Mouse (Mus musculus) embryo, embryonic 10 days (tissue): ENCODE data around the gene Lpo.

Source experiments
- DNase-seq: peaks from one replicate; pipeline ENCODE4 v3.0.0-alpha.2; 2015; ENCODE audit warnings: low spot score

Lpo gene

DNA sequence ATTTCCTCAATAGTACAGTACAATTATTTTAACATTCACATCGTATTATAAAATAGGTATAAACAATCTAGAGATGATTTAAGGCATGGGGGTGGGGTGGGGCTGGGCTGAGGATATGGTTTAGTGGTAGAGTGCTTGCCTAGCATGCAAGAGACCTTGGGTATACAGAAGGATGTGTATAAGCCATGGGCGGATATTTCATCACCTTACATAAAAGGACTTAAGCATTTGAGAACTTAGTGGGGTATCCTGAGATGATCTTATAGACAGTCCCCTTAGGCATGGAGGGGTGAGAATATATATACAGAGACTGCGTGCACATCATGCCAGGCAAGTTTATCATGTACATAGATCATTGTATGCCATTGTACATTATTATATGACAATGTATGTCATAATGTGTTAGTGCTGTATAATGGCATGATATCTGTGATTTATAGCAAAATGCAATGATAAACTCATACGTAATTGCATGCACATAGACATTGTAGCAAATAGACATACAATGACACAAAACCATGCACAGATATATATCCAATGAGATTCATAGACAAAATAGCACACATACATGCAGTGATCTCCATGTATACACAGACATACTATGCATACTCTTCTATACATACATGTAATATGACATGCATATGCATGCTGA is 69.0 kb downstream of the Lpo start:
- no peak for DNase-seq

DNA sequence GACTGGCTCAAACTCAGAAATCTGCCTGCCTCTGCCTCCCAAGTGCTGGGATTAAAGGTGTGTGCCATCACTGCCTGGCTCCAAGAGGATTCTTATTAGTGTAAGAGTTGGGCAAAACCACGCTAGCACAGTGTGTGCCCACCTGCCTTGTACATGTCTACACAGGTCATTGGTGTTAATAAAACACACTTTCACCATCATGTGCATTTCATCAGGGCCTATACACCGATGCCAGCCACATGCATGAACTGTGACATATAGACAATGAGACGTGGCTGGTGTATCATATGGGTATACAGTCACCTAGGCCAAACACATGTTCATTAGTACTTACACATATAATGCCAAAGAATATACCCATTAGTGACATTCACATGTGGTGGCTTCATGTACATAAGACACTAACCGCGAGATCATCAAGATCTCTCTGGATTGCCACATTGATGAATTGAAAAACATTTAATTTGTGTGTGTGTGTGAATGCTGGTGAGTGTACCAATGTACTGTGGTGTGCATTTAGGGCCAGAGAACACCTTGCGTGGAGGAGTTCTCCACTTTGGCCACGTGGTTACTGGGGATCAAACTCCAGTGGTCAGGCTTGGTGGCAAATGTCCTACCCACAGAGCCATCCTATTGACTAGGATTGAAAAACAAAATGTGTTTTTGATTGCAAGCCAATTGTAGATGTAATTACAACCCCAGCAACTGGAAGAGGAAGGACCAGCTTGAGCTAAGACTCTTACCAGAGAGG is 69.8 kb downstream of the Lpo start:
- no peak for DNase-seq

- DNase-seq: no peak
These were observed 70.8 kb downstream of the Lpo start for GRCm38 (mm10) chr11:87757001-87757954.
